Mouse (Mus musculus) yolk sac, embryonic 10.5 days (tissue): ENCODE data around the gene Wdr43.
A peak's percentile ranks its signal among the peaks of the same experiment; 100 is the strongest.
"Not testable (repeated sequence)": the region's sequence is repeated elsewhere in the genome, so short reads cannot be mapped to it uniquely, and the experiment has no call there.

Source experiments
- DNase-seq: peaks from one replicate; pipeline ENCODE4 v3.0.0-alpha.2; 2017; ENCODE audit warnings: low spot score

Gene Wdr43

DNA sequence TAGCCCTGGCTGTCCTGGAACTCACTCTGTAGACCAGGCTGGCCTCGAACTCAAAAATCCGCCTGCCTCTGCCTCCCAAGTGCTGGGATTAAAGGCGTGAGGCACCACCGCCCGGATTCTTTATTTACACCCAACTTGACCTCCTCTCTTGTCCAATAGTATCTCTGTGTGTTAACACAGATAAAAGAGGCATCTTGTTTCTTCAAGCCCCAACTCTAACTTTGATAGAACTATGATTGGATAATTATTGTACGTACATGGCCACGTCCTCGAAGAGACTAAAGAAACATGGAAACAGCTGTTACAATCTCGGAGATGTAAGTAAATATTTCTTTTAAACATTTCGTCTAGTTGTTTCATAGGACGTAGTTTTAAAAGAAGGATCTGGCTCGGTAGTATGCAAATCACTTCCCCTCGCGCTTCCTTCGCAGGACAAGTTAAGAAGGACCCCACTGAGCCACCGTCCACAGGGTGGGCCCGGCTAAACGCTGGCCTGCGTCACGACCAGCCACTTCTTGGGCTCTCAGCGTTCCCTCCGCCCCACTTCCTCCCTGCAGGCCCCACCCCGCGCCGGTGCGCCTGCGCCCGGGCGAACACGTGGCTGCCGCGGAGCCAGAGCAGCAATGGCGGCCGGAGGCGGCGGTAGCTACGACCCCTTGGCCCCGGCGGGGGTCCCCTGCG is at the start of gene Wdr43:
Wdr43 (plus strand) TSS at position 258 of the 681 bp plus-strand sequence.
- peak; percentile 96 for DNase-seq

DNA sequence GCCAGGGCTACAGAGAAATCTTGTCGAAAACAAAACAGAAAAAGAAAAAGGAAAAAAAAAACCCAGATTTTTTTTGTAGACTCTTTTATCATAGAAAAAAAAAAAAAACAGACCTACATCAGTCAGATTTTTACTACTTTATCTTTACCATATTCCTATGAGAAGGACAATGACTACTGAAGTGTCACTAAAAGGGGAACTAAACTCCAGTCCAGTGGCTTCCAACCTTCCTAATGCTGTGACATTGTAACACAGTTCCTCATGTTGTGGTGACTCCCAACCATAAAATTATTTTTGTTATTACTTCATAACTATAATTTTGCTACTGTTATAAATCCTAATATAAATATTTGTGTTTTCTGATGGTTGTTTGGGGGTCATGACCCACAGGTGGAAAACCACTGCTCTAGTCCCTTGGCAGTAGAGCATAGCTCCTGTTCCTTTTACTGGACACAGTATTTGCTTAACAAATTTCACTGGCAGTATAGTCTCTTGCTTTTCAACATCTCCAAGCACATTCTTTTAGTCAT is 36.5 kb upstream of the Wdr43 start:
- no peak for DNase-seq

DNA sequence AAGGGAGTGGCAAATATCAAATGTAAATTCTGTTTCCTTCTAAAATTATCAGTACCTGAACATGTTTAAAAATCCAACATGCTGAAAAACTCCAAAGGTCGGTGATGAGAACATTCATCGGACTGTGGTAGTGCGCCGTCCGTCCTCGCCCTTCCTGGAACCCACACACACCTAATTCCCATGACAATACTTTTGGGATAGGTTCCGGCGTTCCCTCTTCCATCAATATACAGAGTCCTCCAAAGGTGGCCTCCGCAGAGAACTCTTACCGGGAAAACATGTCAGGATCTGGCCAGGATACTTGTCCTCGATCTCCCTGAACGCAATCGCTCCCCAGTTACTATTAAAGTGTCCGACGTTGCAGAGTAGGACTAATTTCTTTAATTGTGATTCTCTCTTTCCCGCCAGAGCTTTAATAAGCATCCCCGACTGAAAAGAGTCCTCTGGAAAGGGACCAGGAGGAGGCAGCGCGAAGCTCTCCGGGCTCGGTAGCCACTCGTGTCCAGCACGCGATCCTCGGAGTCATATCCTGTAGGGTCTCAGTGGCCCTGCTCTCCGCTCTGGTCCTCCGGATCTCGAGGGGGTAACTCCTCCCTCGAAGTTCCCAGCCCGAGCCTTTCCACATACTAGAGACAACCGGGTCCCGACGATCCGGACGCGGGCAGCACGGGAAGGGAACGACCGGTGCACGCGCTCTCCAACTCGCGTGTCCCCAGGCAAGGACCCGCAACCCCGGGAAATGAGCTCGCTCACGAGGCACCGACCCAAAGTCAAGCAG is 17.6 kb upstream of the Wdr43 start:
- DNase-seq = no peak

DNA sequence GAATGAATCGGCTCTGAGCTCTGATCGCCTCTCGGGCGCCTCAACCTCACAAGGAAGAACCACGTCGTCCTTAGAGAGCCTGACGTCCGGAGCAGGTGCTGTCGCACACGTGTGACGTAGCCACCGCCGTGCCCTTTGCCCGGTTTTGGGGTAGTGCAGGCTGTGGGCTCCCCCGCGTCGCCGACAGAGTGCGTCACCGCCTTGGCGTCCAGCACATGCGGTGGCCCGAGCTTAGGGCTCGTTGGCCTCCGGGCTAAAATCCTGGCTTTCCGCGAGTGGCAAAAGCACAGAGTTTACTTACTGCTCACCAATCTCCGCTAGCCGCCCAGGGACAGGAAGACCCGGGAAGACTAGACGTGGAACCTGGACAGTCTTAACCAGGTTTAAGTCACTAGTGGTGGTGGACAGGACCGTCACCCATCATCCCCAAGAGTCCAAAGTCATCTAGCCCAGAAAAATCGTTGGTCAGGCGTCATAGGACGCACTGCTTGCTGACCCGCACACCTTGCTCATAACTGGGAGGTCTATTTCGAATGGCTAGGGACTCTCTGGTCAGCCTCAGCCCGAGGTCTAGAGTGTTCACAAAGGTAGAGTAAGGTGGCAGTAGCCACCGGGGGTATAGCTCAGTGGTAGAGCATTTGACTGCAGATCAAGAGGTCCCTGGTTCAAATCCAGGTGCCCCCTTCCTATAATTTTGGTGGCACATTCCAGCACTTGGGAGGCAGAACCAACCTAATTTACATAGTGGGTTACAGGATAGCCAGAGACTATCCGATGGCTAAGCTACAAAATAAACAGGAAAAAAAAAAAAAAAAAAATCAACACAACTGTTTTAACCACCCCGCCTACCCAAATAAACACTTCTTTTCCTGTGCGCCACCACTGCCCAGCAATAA is 16.8 kb upstream of the Wdr43 start:
- peak; percentile 93 for DNase-seq

DNA sequence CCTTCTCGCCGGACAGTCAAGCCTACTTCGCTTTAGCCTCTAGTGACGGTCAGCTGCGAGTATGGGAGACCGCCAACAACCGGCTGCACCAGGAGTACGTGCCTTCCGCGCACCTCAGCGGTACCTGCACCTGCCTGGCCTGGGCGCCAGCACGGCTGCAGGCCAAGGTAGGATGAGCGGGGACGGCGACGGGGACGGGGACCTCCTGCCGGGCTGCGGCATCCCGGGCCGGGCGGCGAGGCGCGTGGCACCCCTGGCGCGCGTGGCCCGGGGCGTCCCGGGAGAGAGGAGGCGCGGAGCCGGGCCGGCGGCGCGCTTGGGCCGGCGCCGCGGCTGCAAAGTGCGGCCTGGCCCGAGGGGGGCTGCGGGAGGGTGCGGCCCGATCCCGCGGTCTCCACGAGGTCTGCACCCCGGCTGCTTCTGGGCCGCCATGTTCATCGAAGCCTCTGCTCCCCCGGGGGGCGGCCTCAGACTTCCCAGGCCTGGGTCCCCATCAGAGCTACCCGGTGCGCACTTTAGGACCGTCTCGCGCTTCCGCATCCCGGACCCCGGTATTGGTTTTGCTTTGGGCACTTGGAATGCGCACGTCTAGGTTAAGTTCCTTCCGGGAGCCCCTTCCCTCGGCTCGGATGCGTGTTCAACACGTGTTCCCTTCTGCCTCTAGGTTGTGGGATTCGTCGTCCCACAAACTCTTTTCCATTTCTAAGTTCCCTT is 781 bp downstream of the Wdr43 start:
- DNase-seq = peak; percentile 27

DNA sequence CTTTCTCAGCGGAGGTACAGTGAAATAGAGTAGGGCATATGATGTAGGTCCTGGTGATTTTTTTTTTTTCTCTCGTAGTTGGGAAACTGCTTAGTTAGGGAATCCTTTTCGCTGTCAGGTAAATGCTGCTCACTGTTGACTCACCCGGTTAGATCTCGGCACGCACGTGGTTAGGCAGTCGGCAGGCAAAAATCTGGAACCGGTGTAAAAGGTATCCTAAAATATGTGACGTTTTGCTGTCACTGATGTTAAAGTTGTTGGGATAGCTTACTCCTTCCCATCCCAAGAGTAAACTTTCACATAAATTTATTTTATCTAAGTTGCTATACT is 1.3 kb downstream of the Wdr43 start:
- peak; percentile 27 for DNase-seq

DNA sequence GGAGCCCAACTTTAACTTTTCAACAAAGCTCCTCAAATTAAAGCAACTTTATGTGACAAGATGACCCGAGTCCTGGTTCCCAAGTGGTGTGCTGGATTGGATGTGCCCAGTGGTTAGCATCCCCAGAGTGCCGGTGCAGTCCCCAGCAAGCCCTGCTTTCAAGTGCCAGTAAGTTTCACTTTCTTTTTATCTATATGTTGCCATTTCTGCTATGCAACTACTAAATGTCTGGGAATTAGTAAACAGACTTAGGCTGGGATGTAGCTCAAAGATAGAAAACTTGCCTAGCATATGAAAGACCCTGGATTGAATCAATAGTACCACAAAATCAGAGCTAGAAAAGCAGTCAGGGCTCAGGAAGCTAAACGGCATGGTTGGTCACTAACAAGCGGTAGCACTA is 2.3 kb downstream of the Wdr43 start:
- DNase-seq = no peak

DNA sequence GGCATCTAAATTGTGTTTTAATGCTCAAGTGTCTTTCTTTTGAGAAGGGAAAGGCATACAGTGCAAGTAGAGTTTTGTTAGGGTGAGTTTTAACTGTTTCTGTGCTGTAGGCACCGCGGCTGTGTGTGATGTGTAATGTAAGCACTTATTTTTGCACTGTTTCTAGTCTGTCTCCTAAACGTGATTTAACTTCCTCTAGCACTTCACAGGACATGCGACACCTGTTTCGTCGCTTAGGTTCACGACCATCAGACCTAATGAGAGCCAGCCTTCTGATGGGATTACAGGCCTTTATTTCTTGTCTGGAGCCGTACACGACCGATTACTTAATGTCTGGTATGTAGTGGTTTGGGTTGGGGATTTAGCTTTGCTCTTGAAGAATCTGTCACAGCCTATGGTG is 16.1 kb downstream of the Wdr43 start:
- DNase-seq = no peak

DNA sequence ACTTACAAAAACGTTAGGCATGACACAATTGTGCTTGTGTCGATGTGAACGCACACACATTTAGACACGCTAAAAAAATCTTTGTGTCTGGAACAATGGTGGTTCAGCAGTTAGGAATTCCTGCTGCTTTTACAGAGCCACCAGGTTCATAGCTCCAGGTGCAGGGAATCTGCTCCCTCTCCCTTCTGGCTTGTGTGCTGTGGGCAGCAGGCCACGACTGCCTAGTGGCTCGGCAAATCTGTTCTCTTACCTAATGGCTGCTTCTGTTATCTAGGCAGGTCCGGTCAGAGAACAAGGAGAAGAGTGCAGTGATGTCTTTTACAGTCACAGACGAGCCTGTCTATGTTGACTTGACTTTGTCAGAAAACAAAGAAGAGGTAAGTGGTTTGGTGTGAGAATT is 17.7 kb downstream of the Wdr43 start:
- no peak for DNase-seq

DNA sequence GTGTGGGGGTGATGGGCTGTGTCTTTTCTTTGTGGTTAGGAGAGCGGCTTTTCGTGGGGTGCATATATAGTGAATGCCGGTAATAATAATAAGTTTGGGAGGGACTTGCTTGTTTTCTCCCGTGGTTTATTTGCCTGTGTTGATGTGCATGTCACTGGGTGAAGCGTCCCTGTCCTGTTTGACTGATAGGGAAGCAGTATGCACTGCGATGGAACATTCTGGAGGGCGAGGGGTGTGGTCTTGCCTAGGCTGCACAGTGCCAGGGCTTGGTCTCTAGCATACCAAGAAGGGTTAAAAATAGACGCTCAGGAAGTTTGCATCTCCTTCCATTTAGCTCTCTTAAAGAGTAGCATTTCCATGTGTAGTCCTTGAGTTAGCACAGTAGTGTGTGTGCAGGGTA is 21.1 kb downstream of the Wdr43 start:
- no peak for DNase-seq

DNA sequence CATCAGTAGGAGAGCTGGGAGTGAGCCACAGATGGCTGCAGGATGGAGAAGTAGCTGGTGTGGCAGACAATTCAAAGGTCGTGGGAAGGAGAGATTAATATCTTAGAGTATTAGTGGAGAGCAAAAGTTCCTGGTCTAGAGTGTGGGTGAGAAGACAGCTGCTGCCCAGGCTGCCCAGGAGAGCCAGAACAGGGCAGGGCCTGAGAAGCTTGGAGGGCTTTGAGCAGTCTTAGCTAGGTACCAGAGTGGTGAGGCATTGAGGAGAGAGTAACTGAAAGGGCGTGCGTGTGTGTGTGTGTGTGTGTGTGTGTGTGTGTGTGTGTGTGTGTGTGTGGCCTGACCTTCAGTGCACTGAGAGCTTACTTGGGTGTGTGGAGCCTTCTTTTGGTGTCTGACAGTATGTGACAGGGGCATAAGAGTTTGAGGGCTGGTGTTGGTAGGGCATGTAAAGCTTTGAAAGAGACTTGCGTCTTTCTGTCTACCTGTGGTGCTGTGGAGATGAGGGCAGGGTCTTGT is 22.1 kb downstream of the Wdr43 start:
- no peak for DNase-seq

DNA sequence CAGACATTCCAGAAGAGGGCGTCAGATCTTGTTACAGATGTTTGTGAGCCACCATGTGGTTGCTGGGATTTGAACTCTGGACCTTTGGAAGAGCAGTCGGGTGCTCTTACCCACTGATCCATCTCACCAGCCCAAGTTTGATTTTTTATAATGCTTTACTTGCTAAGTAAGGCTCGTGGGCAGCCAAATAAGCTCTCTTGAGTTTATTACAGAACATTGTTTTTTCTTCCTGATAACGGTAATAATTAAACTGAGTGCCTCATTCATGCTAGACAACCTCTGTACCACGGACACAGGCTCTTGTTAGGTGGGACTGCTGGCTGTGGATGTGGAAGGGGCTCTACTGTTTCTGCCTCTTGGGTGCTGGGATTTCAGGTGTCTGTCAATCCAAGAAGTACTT is 23.4 kb downstream of the Wdr43 start:
- not testable (repeated sequence) for DNase-seq

DNA sequence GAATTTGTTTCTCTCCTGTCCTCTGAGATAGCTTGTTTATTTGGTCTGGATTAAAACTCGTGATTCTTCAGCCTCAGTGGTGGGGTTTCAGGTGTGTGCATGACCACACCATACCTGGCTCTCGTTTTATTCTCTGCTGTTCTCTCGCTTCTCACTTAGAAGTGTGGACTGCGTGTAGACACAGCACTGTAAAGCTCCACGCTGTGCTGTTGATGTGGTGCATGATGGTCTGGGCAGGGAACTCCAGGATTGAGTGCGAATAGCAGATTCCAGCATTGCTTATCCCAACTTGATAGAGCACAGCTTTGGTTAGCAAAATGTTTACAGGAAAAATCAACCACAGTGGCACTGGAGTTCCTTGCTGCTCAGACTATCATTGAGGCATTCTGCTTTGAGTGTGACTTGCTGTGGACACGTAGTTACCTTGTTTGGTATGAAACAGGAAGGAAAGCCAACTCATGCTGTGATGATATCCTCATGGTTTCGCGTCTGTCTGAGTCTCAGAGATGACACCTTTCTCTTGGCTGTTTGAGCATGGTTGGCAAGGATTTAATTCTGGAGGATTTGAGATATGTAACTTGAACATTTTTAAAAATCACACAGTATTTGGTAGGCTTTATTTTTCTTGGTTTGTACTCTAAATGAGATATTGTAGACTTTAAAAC is 24.9 kb downstream of the Wdr43 start:
- no peak for DNase-seq

DNA sequence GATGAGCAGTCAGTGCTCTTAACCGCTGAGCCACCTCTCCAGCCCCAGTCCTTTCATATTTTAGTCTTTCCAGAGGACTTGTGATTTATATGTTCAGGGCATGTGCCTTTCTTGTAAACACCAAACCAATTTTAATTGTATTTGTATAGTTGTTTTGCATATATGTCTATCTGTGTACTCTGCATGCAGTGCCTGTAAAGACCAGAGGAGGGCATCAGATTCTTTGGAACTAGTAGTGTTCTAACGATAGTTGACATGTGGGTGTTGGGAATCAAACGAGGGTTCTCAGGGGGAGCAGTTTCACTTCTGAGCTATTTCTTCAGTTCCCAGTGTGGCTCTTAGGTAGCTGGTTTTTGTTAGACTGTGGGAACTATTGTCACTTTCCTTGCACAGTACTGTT is 26.5 kb downstream of the Wdr43 start:
- no peak for DNase-seq

DNA sequence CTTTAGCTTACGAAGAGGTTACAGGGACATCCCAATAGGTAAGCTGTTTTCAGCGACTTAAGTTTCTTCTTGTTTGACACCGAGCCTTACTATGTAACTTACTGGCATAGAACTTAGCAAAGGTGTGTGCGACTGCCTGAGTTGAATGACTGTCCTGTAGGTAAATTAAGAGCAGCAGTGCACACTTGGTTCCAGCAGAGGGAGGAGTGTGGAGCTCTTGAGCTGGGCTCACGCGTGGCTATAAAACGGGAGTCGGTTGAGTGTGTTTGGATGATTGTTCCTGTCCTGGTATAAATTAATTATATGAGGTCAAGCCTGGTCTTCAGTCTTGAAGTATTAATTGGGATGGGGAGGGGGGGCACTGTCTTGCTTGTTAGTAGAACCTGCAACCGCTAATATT is 34.3 kb downstream of the Wdr43 start:
- DNase-seq = no peak

DNA sequence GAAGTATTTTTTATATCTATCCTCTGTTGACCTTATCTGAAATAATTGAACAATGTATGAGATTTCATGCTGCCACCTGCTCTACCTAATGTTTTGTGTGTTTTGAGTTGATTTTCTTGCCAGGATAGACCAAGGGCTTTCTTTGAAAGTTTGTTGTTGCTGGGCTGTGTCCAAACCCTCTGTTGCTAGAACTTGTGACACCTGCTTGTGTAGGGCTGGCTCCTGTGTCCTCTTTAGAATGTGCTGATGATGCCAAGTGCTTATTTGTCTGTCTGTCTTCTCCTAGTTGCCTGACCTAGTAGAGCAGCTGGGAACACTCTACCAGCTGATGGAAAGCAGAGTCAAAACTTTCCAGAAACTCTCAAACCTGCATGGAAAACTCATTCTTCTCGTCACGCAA is 36.8 kb downstream of the Wdr43 start:
- DNase-seq = no peak

DNA sequence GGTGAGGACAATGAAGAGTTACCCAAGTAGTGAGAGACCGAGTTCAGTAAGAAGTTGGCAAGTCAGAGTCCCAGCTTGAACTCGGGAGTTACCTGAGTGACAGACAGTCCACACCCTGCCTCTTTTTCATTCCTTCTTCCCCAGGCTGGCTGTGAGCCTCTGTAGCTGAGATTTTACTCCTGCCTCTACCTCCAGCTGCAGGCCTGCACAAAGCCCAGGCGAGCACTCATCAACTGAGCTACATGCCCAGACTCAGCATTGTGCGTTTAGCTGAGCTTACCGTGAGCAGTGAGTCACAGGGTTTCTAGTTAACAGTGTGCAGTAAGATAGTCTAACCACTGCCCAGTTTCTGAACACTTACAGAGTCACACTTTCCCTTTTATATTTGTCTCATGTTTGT is 37.2 kb downstream of the Wdr43 start:
- no peak for DNase-seq

DNA sequence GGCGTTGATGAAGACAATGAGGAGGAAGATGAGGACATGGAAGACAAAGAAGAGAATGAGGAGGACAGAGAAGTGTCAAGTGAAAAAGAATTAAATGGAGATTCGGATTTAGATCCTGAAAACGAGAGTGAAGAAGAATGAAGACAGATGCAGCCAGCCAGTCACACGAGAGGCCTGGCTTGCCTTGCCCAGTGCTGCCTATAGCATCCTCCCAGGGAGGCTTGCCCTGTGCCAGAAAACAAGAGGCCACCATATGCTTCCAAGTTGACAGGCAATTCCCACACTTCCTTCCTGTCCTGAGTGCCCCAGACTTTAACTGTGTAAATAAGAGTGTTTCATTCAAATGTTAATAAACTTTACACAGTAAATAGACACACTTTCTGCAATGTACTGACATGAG is 41.8 kb downstream of the Wdr43 start:
- DNase-seq = no peak

DNA sequence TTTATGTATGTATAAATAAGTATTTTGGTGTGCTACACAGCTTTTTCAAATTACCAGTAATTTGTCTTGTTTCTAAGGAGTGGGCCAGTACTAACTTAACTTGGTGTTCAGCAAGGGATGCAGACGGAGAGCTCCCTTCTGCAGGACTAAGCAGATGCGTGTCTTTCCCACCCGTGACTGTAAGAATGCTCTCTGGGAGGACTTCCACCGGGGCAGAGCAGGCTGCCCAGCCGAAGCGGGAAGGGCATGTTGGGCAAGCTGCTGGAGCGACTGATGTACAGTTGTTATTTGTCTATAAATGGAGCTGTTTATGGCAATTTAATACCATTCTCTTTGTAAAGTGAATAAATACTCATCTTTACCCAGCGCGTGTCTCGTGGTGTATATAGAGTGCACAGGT is 43.0 kb downstream of the Wdr43 start:
- DNase-seq = no peak

DNA sequence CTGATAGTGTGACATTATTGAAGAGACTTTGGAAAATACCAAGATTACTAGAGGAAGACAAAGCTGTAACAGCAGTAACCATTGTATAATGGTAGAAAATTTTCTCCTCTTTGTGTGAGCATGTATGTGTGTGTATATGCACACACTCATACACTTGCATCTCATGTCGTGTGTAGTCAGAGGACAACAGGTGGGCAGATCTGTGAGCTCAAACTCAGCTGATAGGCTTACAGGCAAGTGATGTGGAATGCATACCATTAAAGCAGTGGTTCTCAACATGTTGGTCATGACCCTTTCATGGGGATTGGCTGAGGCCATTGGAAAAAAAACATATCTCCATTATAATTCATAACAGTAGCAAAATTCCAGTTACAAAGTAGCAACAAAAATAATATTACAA is 44.7 kb downstream of the Wdr43 start:
- no peak for DNase-seq

DNA sequence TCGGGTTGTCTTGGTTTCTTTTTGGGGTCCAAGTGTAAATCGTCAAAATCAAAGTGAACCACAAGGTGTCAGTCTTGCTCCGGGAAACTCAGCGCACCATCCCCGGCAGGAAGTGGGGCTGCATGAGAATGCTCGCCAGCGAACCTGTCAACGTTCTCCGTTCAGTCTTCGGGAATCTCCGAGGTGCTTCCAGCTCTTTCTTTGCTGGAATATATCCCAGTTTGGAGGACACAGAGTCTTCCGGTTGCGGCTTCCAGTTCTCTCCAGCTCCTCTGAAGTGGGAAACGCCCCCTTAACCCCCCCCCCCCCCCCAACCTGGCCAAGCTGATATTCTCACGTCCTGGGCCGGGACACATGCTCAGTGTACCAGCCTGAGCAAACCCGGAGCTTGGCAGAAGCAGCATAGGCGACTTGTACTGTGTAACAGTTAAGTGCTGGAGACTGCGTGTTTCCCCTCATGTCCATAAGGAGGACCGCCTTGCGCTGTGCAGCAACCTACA is 47.1 kb downstream of the Wdr43 start:
- peak; percentile 70 for DNase-seq
